Mouse (Mus musculus) frontal cortex, postnatal 25 days (tissue): Measurements from ENCODE around the gene Irak3.
"Not testable (repeated sequence)": the region's sequence is repeated elsewhere in the genome, so short reads cannot be mapped to it uniquely, and the experiment has no call there.

Experiments used
- DNase-seq, 2 experiments: peaks; one replicate each; pipeline ENCODE4 v3.0.0; 2022; ENCODE audit warnings: low spot score in 2 of 2

Irak3 gene

DNA sequence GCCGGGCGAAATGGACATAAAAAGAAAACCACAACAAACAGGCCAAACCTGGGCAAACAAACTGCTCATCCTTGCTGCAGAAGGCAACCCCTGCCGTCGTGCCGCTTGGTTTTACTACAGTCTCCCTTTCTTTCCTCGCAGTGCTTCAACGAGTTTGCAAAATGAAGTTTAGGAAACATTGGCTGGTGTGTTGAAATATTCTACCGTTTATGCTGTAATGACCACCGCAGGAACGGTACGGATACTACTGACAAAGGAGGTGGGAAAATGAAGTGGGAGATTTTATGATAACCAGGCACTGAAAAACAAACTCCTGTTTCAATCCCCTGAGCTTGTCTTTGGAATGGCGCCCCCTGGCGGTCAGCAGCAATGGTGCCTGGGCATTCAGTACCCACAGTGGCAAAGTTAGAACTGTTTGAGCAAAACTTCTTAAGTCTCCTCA, at the start of gene Irak3:
Gene Irak3, minus strand, starts transcription at position 170 of the 442 bp plus-strand sequence.
- DNase-seq: peak; percentile 61 to 71

- no peak for DNase-seq
These were observed 49.2 kb upstream of the Irak3 start for GRCm38 (mm10) chr10:120250911-120251683.

GRCm38 (mm10) chr10:120246994-120247750, 45.2 kb upstream of the Irak3 start:
- peak in 1 of 2 experiments; percentile 11 for DNase-seq

GRCm38 (mm10) chr10:120245681-120246080, 43.8 kb upstream of the Irak3 start:
- DNase-seq: no peak

DNA sequence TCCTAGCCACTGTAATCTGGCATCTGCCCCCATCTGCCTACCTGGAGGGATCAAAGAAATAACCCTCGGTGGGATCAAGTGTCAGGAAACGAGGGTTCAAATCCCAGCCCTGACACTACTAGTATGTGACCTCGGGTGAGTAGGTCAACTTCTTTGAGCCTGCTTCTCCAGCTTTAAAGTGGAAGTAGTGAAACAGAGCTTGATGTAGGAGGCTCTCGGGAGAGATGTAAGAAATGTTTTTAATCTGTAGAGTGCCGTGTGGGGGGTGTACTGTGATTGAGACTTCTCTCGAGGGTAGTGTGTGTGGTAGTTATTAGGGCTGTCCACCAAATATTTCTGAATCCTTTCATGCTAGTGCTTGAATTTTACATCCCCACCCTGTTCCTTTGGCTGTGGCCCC, 40.5 kb upstream of the Irak3 start:
- DNase-seq: no peak

DNA sequence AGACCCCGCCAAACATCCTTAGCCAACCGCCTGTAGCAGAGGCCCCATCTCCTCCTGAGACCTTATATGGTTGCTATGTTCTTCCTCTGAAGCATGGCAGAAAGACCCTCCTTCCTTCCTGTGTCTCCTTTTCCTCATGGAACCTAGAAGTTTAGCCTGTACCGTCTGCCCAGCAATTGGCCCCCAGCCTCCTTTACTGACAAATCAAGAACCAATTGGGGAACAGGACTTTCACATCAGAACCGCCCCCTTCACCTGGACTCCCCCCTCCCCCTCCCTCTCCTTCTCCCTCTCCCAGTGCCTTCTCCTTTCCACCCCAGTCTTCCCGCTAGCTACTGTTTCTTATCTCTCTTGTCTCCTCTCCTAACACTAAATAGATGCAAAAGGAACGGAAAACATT, 37.5 kb upstream of the Irak3 start:
- DNase-seq: no peak

GRCm38 (mm10) chr10:120238241-120238640, 36.3 kb upstream of the Irak3 start:
- DNase-seq: no peak

GRCm38 (mm10) chr10:120236855-120237254, 34.9 kb upstream of the Irak3 start:
- no peak for DNase-seq

DNA sequence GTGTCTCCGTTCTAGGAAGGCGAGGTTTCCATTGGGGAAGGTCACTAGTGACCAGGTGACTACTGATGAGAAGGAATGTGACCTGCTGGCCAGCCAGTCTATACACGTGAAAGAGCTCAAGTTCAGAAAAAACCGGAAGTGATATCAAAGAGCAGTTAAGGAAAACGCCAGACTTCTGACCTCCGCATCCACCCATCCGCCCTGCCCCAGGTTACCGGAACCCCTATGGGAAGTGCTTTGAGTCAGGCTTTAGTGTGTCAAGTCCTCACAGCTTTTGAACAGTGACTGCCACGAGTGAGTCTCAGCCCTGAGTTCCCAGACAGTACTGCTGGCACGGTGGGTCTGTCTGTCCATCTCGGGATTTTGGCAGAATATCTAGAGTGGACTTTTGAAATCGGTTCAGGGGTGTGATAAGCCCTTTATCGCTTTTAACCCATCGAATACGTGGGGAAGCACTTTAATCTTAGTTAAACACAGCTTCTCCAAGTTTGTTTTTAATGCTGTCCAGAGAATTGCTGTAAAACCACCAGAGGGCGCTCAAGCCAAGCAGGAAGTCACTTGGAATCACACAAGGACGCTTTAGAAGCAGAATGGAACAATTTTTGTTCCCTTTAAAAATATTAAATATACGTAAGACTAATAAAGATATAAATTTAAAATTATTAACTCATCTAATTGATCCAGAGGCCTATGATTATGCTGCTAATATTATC, 31.9 kb upstream of the Irak3 start:
- peak; percentile 19 to 27 for DNase-seq

DNA sequence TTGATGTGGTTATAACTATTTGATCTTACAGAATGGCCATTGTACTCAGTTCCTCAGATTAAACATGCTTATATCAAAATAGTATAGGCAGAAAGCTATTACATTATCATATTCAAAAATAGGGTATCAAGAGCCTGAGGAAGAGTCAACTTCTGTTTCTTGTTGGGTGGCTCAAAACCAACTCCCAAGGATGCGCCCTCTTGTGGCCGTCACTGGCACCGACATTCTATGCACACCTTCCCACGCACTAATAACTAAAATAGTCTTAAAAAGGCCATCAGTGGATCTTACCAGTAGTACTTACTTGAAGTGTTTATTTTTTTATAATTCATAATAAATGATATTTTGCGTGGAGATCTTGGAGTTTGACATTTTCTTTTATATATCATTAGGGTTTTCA, 29.8 kb upstream of the Irak3 start:
- DNase-seq: peak in 1 of 2 experiments; percentile 20

- peak; percentile 70 to 71 for DNase-seq
These were observed 25.1 kb upstream of the Irak3 start, which contains the start of gene Llph for GRCm38 (mm10) chr10:120226871-120227661. Llph (plus strand) TSS chr10:120227070.

DNA sequence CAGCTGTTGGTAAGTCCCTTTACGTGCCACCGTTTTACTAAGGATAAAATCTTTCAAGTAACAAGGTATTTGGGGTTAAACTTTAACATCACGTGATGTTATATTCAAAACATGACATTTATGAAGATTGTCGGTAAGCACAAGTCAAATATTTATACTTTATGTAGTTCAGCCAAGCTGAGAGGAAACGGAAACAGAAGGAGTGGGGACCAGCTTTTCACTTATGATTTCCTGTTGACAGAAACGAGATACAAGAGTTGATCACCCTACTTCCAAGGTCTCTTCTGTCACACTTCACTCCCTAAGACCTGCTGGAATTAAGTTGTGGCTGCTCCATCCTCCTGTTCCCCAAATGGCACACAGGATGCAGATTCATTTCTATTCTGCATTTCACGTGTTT, 18.8 kb upstream of the Irak3 start:
- no peak for DNase-seq

DNA sequence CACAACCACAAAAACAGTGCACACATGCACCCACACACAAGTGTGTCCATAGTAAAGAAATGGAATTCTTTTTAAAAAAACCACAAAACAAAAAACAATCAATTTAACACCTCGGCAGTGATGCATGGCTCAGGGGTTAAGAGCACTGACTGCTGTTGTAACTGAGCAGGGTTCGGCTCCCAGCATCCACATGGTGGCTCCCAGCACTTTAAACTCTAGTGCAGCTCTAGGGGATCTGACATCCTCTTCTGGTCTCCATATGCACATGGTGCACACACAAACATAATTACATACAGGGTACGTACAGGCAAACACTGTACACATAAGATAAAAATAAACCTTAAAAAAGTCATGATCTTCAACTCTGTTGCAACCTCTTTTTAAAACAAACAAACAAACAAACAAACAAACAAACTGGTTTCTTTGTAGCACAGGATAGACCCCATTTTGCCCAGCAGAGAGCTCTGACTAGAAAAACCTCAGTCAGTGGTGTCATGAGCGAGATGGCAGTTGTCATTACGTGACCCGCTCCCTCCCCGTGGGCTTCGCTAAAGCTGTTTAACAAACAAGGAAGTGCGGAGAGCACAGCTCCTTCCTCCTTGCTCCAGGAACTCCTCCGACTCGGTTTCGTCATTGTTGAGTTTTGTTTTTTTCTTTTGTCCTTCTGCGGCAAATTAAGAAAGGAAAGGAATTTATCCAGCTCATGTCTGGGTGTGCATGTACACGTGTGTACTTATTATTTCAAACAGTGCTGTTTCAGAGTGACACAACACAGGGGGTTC, 17.8 kb upstream of the Irak3 start:
- DNase-seq: no peak

DNA sequence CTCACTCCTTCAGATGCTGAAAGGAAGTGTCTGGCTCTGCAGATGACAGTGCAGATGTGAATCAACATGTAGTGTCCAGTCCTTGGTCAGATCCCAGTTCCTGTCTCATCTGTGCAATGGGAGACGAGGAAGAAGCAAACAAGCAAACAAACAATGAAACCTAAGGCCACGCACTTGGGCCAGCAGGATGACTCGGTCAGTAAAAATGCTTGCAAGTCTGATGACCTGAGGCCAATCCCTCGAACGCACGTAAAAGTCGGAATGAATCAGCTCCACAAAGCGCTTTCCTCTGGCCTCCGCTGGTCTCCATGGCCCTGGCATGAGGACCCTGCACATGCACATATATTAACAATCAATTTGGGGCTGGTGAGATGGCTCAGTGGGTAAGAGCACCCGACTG, 17.1 kb upstream of the Irak3 start:
- no peak for DNase-seq

DNA sequence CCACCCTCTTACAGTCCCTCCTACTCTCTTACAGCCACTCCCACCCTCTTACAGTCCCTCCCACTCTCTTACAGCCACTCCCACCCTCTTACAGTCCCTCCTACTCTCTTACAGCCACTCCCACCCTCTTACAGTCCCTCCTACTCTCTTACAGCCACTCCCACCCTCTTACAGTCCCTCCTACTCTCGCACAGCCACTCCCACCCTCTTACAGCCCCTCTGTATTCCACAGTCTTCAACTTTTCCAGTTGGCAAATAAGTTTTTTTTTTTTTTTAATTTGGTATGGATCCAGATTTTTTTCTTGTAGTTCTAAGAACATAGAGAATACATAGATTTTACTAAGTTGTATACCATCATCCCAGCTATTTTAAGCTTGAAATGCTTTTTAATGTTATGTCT, 15.2 kb upstream of the Irak3 start:
- DNase-seq: not testable (repeated sequence)

DNA sequence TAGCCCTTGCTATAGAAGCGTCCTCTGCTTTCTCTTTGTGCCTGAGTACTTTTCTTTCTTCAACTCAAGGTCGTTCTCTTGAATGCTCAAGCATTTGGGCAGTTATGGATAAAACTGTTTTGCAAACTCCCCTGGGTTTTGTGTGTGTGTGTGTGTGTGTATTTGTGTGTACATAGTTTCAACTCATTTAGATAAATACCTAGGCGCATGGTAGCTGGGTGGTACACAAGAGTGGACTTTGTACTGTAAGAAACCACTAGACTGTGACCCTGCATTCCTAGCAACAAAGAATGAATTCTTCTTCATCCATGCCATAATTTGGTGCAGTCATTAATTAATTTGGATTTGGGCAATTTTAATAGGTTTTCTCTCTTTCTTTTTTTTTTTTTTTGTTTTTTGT, 8.2 kb upstream of the Irak3 start:
- DNase-seq: no peak

- no peak for DNase-seq
These were observed 7.6 kb upstream of the Irak3 start for GRCm38 (mm10) chr10:120209539-120209925.

DNA sequence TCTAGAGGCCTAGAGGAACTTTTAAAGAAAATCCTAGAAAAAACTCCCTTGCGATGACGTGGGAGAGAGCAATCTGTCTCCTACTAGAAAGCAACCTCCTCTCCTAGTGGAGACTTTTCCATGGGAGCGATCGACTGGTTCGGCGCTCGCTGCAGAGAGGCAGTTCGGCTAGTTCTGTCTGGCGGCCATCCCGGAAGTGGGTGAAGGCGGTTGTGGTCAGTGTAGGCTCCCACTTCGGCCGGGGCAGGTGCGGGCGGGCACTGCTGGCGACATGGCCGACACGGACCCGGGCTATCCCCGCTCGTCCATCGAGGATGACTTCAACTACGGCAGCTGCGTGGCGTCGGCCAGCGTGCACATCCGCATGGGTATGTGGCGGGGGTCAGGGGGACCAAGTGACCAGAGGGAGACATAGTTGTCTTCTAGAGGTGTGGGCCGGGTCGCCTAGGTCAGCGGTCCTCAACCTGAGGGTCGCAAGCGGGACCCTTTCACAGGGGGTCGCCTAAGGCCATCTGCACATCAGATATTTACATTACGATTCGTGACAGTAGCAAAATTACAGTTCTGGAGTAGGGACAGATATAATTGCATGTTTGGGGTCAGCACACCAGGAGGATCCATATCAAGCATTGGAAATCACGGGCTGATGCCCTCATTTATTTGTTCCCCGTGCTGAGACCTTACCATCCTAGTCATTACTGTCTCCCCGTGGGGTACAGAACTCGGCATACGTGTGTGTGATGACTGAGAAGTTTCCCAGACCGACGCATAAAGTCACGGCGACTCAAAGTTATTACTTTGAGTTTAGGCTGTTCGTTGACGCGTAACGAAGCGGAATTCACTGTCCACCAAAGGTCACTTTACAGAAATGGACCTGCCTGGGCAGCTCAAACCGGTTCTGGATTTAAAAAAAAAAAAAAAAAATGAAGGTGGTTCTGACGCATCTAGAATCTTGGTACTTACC, 6.9 kb upstream of the Irak3 start:
- DNase-seq: peak; percentile 76 to 82

- no peak for DNase-seq
These were observed 6.1 kb upstream of the Irak3 start for GRCm38 (mm10) chr10:120208015-120208414.
